Mouse (Mus musculus) kidney, adult 11 months (tissue): ENCODE measurements at regions not wholly inside any gene's neighbourhood (a gene's known extent, or its start where the extent isn't known, plus 50 kb on each side); places are given as distances from the start of the nearest gene placed in this dataset.
"Not testable (repeated sequence)": the region's sequence is repeated elsewhere in the genome, so short reads cannot be mapped to it uniquely, and the experiment has no call there.

Experiments used
- DNase-seq: peaks from one replicate; pipeline ENCODE4 v3.0.0; 2022

- no peak for DNase-seq
Measured at GRCm38 (mm10) chr4:7913191-7913590, 325.6 kb downstream of the Car8 start.

- no peak for DNase-seq
Measured at GRCm38 (mm10) chr4:7912675-7913074, 326.2 kb downstream of the Car8 start.

- no peak for DNase-seq
Measured at GRCm38 (mm10) chr4:7903130-7903529, 335.7 kb downstream of the Car8 start.

GRCm38 (mm10) chr4:7894914-7895313, 343.9 kb downstream of the Car8 start:
- DNase-seq: no peak

- no peak for DNase-seq
Measured at GRCm38 (mm10) chr4:7891128-7891527, 347.7 kb downstream of the Car8 start.

- no peak for DNase-seq
Measured at GRCm38 (mm10) chr4:7854518-7854917, 384.3 kb downstream of the Car8 start.

GRCm38 (mm10) chr4:7853121-7853782, 385.6 kb downstream of the Car8 start:
- no peak for DNase-seq

GRCm38 (mm10) chr4:7852006-7852615, 386.7 kb downstream of the Car8 start:
- DNase-seq: no peak

- no peak for DNase-seq
Measured at GRCm38 (mm10) chr4:7847411-7847810, 391.4 kb downstream of the Car8 start.

GRCm38 (mm10) chr4:7829126-7829525, 409.7 kb downstream of the Car8 start:
- no peak for DNase-seq

GRCm38 (mm10) chr4:7819847-7820246, 419.0 kb downstream of the Car8 start:
- DNase-seq: no peak

GRCm38 (mm10) chr4:7777761-7778160, 461.1 kb downstream of the Car8 start:
- DNase-seq: not testable (repeated sequence)

GRCm38 (mm10) chr4:7755473-7755872, 483.4 kb downstream of the Car8 start:
- no peak for DNase-seq

- no peak for DNase-seq
Measured at GRCm38 (mm10) chr4:7753931-7754330, 484.9 kb downstream of the Car8 start.

- no peak for DNase-seq
Measured at GRCm38 (mm10) chr4:7751208-7751607, 487.6 kb downstream of the Car8 start.

GRCm38 (mm10) chr4:7722893-7723292, 515.9 kb downstream of the Car8 start:
- no peak for DNase-seq

GRCm38 (mm10) chr4:7688516-7688915, 550.3 kb downstream of the Car8 start:
- DNase-seq: no peak

GRCm38 (mm10) chr4:7687231-7687630, 551.6 kb downstream of the Car8 start:
- DNase-seq: no peak

GRCm38 (mm10) chr4:7670795-7671105, 568.1 kb downstream of the Car8 start:
- no peak for DNase-seq

- DNase-seq: no peak
Measured at GRCm38 (mm10) chr4:7669992-7670794, 568.6 kb downstream of the Car8 start.

- no peak for DNase-seq
Measured at GRCm38 (mm10) chr4:7666935-7667594, 571.8 kb downstream of the Car8 start.

- no peak for DNase-seq
Measured at GRCm38 (mm10) chr4:7642878-7643590, 595.8 kb downstream of the Car8 start.
